17 mouse cellular contexts compared by ENCODE assay signal in the genomic region with DNA sequence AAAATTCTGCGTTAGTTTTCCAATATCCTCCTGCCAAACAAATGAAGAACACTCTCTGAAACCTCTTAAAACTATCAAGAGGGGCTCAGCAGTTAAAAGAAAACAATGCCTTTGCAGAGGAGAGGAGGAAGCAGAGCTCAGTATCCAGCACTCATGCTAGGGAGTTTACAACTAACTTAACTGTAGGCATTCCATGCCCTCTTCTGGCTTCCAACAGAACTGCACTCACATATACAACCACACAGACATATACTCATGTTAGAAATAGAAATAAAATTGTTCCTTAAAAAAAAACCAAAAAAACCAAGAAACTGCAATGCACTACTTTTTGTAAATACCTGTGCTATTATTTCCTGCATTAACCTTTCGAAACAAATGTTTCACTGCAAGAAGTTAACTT. TPM values are rescaled to one million over a fixed set of nuclear protein-coding genes. Genes with fewer than 3 reads are reported as not detected.
DNase-seq lines count a peak whose midpoint lies in the region; ATAC-seq and TF ChIP-seq lines count a peak whose summit lies in the region.
"Had no signal": no experiment of that assay in that cellular context is flagged by ENCODE, and none has a peak within 500 bp of the region (broad histone marks: within the 10 kb centered on the region; RNA-seq: fewer than 3 reads in every experiment).

No protein-coding gene starts in this region.

- no peak overlapping the region for H3K9ac ChIP-seq in forebrain, embryonic 13.5 days
- H3K9ac ChIP-seq: forebrain, postnatal 0 days; heart, embryonic 13.5 days; hindbrain, embryonic 14.5 days had no signal

- no peak for ATAC-seq in Patski
- no peak for ATAC-seq in forebrain, embryonic 13.5 days
- ATAC-seq: forebrain, postnatal 0 days had no signal

- H3K36me3 ChIP-seq in forebrain, embryonic 13.5 days (ENCODE audit: poor library complexity, severe bottlenecking) = 0 out of 2 replicates have a peak, but pooled peaks cover 3% of the 10 kb centered on the region

- H3K9me3 ChIP-seq in forebrain, embryonic 13.5 days (replicated peaks) = no peaks in the 10 kb centered on the region
- H3K9me3 ChIP-seq: heart, embryonic 13.5 days had no signal

- TF ChIP-seq CTCF in layer of hippocampus, adult 2 months (conservative IDR thresholded peaks at IDR 0.05) = peak; percentile 57
- peak; percentile 24 for TF ChIP-seq CTCF in Patski (IDR thresholded peaks at IDR 0.05)

- in situ Hi-C loops in Patski (cut with MboI; ENCODE audit: low pct_unique_long_range_greater_than_20kb) = no loop called here

- no peak overlapping the region for H3K4me3 ChIP-seq in layer of hippocampus, adult 2 months
- no peak overlapping the region for H3K4me3 ChIP-seq in forebrain, embryonic 13.5 days
- H3K4me3 ChIP-seq: heart, embryonic 13.5 days; myocyte had no signal

- 94% methylated on average over 2 of the region's 2 CpGs for WGBS in forebrain, embryonic 13.5 days

- no peak overlapping the region for H3K4me2 ChIP-seq in forebrain, embryonic 13.5 days
- H3K4me2 ChIP-seq: heart, embryonic 13.5 days; hindbrain, embryonic 14.5 days had no signal

- H3K27ac ChIP-seq in layer of hippocampus, adult 2 months = no peak overlapping the region
- no peak overlapping the region for H3K27ac ChIP-seq in forebrain, embryonic 13.5 days
- H3K27ac ChIP-seq: heart, embryonic 13.5 days; hindbrain, embryonic 14.5 days had no signal

- POLR2A ChIA-PET in Patski (lab: Charles Lee) = no interaction called here

- no peak for DNase-seq in layer of hippocampus, adult 2 months (ENCODE audit: low spot score in 2 of 2)
- DNase-seq in layer of hippocampus, adult 11-12 months (ENCODE audit: low spot score) = no peak
- DNase-seq in 3T3-L1 (ENCODE audit: low read depth, low spot score) (peak; percentile 16), A20 (ENCODE audit: low read depth, low spot score) (peak; percentile 39), Patski (ENCODE audit: low read depth, low spot score) (no peak)
- no peak for DNase-seq in cerebellum, postnatal 25 days
- no peak for DNase-seq in frontal cortex, adult 2 months (ENCODE audit: extremely low spot score in 1 of 2, low spot score in 1 of 2)
- DNase-seq: cerebellum, adult 2 months; forebrain, postnatal 0 days; kidney, adult 11 months; lung, adult 18-20 months; midbrain, embryonic 14.5 days; thymus, adult 18-20 months had no signal

- CTCF ChIA-PET in Patski (lab: Charles Lee) = no interaction called here

- no peaks in the 10 kb centered on the region for H3K4me1 ChIP-seq in forebrain, embryonic 13.5 days
- H3K4me1 ChIP-seq: heart, embryonic 13.5 days had no signal

- H3K27me3 ChIP-seq in Patski = no peaks in the 10 kb centered on the region
- H3K27me3 ChIP-seq in forebrain, embryonic 13.5 days = no peaks in the 10 kb centered on the region
- H3K27me3 ChIP-seq: heart, embryonic 13.5 days had no signal

RNA-seq across cellular contexts. Expression of a gene that starts 12.7 kb away (rescaled TPM):
- 10 to 100 TPM; 26.3 to 26.7 TPM for total RNA-seq in layer of hippocampus, adult 2 months (2021)
- polyA plus RNA-seq in Patski (2021) = 14.9 TPM
- polyA plus RNA-seq in forebrain, embryonic 13.5 days (2015; fragmentation: Nextera tagmentation; extraction: Ambion mirVana) = 9.5 and 12.4 TPM in 2 replicates
- polyA plus RNA-seq in frontal cortex, adult 2 months (2012; rRNA removed) = 6.2 and 7.1 TPM in 2 replicates

Comparison
In these comparisons a context has a peak if more than half of its experiments do, and no peak if none do; other contexts are left out.
1. DNase-seq: peak in 3T3-L1 (single experiment) and A20 (single experiment); none in layer of hippocampus, adult 2 months (0 of 2), layer of hippocampus, adult 11-12 months (single experiment), Patski (single experiment), cerebellum, postnatal 25 days (0 of 2) and frontal cortex, adult 2 months (0 of 2).